ENCODE assay signal across 8 mouse cellular contexts in genomic region chr10:42842358-42842757, GRCm38 (mm10). TPM values are rescaled to one million over a fixed set of nuclear protein-coding genes. Genes with fewer than 3 reads are reported as not detected.
A peak's percentile ranks its signal among the peaks of the same experiment; 100 is the strongest.
DNase-seq lines count a peak whose midpoint lies in the region; ATAC-seq and TF ChIP-seq lines count a peak whose summit lies in the region.

No protein-coding gene starts in this region.

- H3K9me3 ChIP-seq in hindbrain, postnatal 0 days (ENCODE audit: low read length): no peaks in the 10 kb centered on the region
- H3K9me3 ChIP-seq in midbrain, embryonic 14.5 days (ENCODE audit: control insufficient read depth, low read length): no peaks in the 10 kb centered on the region; the same call in 1 of the 2 replicates

- H3K4me2 ChIP-seq in hindbrain, postnatal 0 days (ENCODE audit: low read depth, low read length): no peak overlapping the region
- H3K4me2 ChIP-seq in midbrain, embryonic 14.5 days (ENCODE audit: low read length): no peak overlapping the region

- no peaks in the 10 kb centered on the region for H3K36me3 ChIP-seq in hindbrain, postnatal 0 days (ENCODE audit: insufficient read depth, low read length)
- H3K36me3 ChIP-seq in midbrain, embryonic 14.5 days (ENCODE audit: control insufficient read depth, insufficient read depth, low read length): peaks cover 11% of the 10 kb centered on the region; the same call in 1 of the 2 replicates
- H3K36me3 ChIP-seq in spleen, adult 2 months (ENCODE audit: control insufficient read depth, insufficient read depth, low read length): no peaks in the 10 kb centered on the region

- TF ChIP-seq POLR2A in spleen, adult 2 months (IDR thresholded peaks at IDR 0.05; ENCODE audit: low read depth, low read length): no peak

- H3K4me3 ChIP-seq in hindbrain, postnatal 0 days (ENCODE audit: low read length): no peak overlapping the region
- H3K4me3 ChIP-seq in midbrain, embryonic 14.5 days (replicated peaks; ENCODE audit: low read depth, low read length): no peak overlapping the region
- no peak overlapping the region for H3K4me3 ChIP-seq in spleen, adult 2 months (ENCODE audit: extremely low read depth, insufficient read depth, insufficient read length)

- WGBS in hindbrain, postnatal 0 days: 15% methylated on average over 9 of the region's 9 CpGs
- WGBS in midbrain, embryonic 14.5 days: 19% methylated on average over 9 of the region's 9 CpGs
- WGBS in spleen, adult 2 months: 31% methylated on average over 9 of the region's 9 CpGs

- peak; percentile 73 for DNase-seq in adrenal gland, adult 2 months
- DNase-seq in cerebellum, postnatal 4 days (ENCODE audit: low spot score in 2 of 2): peak; percentile 63 to 80
- DNase-seq in gastrocnemius, postnatal 10 days: peak; percentile 92
- DNase-seq in hindbrain, postnatal 0 days (ENCODE audit: low spot score): peak; percentile 77
- peak; percentile 45 to 46 for DNase-seq in left cerebral cortex, postnatal 36 days (ENCODE audit: low spot score in 2 of 2)
- DNase-seq in midbrain, embryonic 14.5 days: peak; percentile 80
- DNase-seq in spleen, adult 2 months (ENCODE audit: low read depth in 1 of 2, low spot score in 2 of 2): peak in 1 of 2 experiments; percentile 57

- H3K27me3 ChIP-seq in hindbrain, postnatal 0 days (ENCODE audit: insufficient read depth, low read length): no peaks in the 10 kb centered on the region
- no peaks in the 10 kb centered on the region for H3K27me3 ChIP-seq in midbrain, embryonic 14.5 days (ENCODE audit: control insufficient read depth, insufficient read depth, low read length)
- H3K27me3 ChIP-seq in spleen, adult 2 months (ENCODE audit: control insufficient read depth, insufficient read depth, low read length): no peaks in the 10 kb centered on the region

- ATAC-seq in hindbrain, postnatal 0 days: peak; percentile 67
- peak; percentile 46; the same call in 1 of the 2 replicates for ATAC-seq in midbrain, embryonic 14.5 days (ENCODE audit: low FRiP score, low TSS enrichment)
- no peak for ATAC-seq in activated CD4-positive, CD25-positive, alpha-beta regulatory T cell, adult 4 months

- H3K4me1 ChIP-seq in hindbrain, postnatal 0 days (ENCODE audit: insufficient read depth, low read length): no peaks in the 10 kb centered on the region
- H3K4me1 ChIP-seq in midbrain, embryonic 14.5 days (ENCODE audit: control insufficient read depth, insufficient read depth, low read length): no peaks in the 10 kb centered on the region
- H3K4me1 ChIP-seq in spleen, adult 2 months (ENCODE audit: control insufficient read depth, insufficient read depth, insufficient read length): peaks cover 4% of the 10 kb centered on the region; the same call in 1 of the 2 replicates

- peak; percentile 89 for TF ChIP-seq CTCF in hindbrain, postnatal 0 days (IDR thresholded peaks at IDR 0.05; ENCODE audit: low read depth)
- peak; percentile 91 for TF ChIP-seq CTCF in spleen, adult 2 months (IDR thresholded peaks at IDR 0.05; ENCODE audit: extremely low read depth, insufficient read depth, insufficient read length, insufficient replicate concordance)

- intact Hi-C loops in left cerebral cortex, postnatal 36 days (cut with DNase I): loop anchor here (1.0 kb wide), 1 partner anchor 100 kb away; no protein-coding TSS in a partner anchor

- H3K27ac ChIP-seq in hindbrain, postnatal 0 days: no peak overlapping the region
- no peak overlapping the region for H3K27ac ChIP-seq in midbrain, embryonic 14.5 days (replicated peaks; ENCODE audit: low read depth, low read length)
- H3K27ac ChIP-seq in spleen, adult 2 months (ENCODE audit: insufficient read depth, low read length): no peak overlapping the region

- H3K9ac ChIP-seq in hindbrain, postnatal 0 days (replicated peaks; ENCODE audit: low read length): no peak overlapping the region
- no peak overlapping the region for H3K9ac ChIP-seq in midbrain, embryonic 14.5 days (replicated peaks; ENCODE audit: low read length)

RNA-seq across cellular contexts. Expression of gene Scml4, which starts 17.8 kb away (rescaled TPM):
- 1 to 10 TPM; 1.5 to 4.2 TPM for total RNA-seq in adrenal gland, adult 2 months (2021)
- polyA plus RNA-seq in adrenal gland, adult 2 months (2012; rRNA removed): 3.8 and 3.9 TPM in 2 replicates
- total RNA-seq in gastrocnemius, postnatal 10 days (2021): 1 to 10 TPM; 3.3 to 3.8 TPM
- 16.4 and 21.1 TPM in 2 replicates for total RNA-seq in hindbrain, postnatal 0 days (2014; rRNA removed)
- 4.9 and 7.0 TPM in 2 replicates for polyA plus RNA-seq in hindbrain, postnatal 0 days (2015; fragmentation: Nextera tagmentation; extraction: Ambion mirVana)
- total RNA-seq in left cerebral cortex, postnatal 36 days (2021): 1 to 10 TPM; 2.2 to 3.4 TPM
- 12.8 and 18.2 TPM in 2 replicates for polyA plus RNA-seq in midbrain, embryonic 14.5 days (2014; fragmentation: Nextera tagmentation; extraction: Ambion mirVana)
- polyA plus RNA-seq in spleen, adult 2 months (2012; rRNA removed): 24.6 and 34.7 TPM in 2 replicates
- 10 to 100 TPM; 26.9 to 40.4 TPM for polyA plus RNA-seq in activated CD4-positive, CD25-positive, alpha-beta regulatory T cell, adult 4 months (2017; shearing (Covaris generic))
